Mouse (Mus musculus): ENCODE measurements at regions not wholly inside any gene's neighbourhood (a gene's known extent, or its start where the extent isn't known, plus 50 kb on each side); places are given as distances from the start of the nearest gene placed in this dataset.

GRCm38 (mm10) chr1:89207306-89207705 is 137.1 kb downstream of the Sh3bp4 start:
- no peak for DNase-seq

GRCm38 (mm10) chr1:89211116-89211515 is 140.9 kb downstream of the Sh3bp4 start:
- no peak for DNase-seq

- DNase-seq: no peak
Measured at GRCm38 (mm10) chr1:89228426-89228825, 158.2 kb downstream of the Sh3bp4 start.

GRCm38 (mm10) chr1:89231756-89232155 is 161.5 kb downstream of the Sh3bp4 start:
- no peak for DNase-seq

GRCm38 (mm10) chr1:89232391-89232790 is 162.2 kb downstream of the Sh3bp4 start:
- DNase-seq: no peak

DNA sequence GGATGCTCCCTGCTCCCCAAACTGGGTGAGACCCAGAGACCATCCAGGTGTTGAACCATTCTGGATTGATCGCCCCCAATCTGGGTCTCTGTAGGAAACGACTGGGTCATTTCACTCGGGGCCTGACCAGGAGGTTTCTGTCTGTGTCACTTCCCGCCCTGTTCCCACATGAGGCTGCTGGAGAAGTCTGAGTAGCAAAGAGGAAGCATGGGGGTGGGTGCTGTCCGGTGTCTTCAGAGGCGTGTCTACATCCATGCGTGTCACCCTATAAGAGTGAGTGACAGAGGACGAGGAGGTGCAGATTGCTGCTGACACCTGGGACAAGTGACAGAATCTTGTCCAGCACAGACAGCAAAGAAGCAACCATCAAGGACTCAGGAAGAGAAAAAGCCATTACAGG is 164.7 kb downstream of the Sh3bp4 start:
- DNase-seq: no peak

DNA sequence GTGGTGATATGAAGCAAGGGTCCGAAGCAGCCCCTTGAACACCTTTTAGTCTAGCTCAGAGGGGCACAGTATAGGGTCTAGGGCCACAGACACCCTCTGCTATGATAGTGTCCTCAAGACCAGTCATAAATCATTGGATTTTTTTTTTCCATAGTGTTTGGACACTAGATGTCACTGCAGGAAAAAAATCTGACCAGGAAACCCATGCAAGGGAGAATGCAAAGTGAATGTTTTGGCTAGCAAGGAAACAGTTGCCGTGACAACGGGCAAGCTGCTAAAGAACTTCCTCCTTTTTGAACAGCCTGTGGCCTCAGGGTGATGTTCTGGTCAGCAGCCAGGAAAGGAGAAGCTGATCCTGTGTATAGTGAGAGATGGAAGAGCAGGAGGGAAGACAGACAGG is 165.1 kb downstream of the Sh3bp4 start:
- DNase-seq: peak; percentile 51

DNA sequence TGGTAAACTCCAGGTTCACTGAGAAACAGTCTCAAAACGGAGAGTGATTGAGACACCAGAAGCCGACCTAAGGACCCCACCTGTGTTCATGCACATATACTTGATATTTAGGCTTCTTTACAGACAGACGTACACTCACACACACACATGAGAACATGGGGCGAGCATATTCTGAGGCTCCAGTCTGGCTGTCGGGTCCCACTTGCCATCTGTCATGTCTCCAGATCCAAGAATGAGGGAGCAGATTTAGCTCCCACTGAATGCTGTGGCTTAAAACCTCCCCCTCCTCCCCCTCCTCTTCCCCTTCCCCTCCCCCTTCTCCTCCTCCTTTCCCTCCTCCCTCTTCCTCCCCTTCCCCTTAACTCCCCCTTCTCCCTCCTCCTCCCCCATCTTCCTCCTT is 167.5 kb downstream of the Sh3bp4 start:
- no peak for DNase-seq

DNA sequence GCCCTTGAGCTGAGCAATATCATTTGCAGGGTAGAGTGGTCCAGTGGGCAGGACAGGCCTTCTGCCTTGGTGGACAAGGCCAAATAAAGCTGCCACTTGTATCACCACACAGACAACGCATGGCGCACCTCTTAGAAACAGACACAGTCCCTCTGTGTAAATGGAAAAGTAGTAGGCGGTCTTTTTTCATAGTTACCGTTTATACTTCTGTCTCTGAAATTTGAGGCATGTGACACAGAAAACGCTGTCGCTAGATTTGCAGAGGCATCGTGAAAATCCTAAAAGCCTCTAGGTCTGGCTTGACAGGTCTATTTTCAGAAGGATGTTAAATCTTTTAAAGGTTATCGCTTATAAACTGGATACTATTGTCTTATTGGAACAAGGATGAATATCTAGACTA is 174.4 kb downstream of the Sh3bp4 start:
- DNase-seq: no peak

DNA sequence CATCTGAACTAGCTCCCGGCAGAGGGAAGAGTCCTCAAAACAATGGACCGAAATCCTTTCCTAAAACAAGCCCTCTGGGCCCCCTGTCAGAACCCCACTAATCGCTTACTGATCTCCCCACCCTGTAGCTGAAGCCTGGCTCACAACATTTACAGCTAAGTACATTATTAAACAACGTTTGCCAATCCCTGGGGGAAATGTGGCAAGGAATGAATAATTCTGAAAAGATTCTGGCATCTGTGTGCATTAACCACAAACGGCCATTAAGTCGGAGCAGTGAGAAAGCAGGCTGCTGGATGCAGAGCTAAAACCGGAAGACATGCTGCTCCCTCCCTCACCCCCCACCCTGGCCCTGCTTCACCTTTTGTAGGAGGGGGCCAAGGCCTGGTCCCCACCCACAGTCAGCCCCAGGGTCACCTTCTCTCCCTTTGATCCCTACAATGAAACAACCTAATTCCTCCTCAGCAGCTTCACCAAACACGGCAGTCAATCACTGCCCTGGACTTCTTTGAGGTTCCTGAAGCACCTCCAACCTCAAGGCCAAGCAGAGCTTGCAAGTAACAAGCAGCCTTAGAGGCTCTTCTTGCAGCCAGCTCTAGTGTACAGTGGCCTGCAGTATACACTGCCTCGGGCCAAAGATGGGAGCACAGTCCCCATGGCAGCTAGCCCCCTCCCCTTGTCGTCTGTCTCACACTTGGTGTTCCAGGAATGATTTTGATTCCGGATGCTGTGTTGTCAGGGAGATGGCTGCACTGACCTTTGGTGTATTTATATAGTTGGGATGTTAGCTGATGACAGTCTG is 175.2 kb downstream of the Sh3bp4 start:
- DNase-seq: no peak

GRCm38 (mm10) chr1:89251753-89252152 is 181.5 kb downstream of the Sh3bp4 start:
- no peak for DNase-seq

- DNase-seq: no peak
Measured at GRCm38 (mm10) chr1:89252528-89252927, 182.3 kb downstream of the Sh3bp4 start.

DNA sequence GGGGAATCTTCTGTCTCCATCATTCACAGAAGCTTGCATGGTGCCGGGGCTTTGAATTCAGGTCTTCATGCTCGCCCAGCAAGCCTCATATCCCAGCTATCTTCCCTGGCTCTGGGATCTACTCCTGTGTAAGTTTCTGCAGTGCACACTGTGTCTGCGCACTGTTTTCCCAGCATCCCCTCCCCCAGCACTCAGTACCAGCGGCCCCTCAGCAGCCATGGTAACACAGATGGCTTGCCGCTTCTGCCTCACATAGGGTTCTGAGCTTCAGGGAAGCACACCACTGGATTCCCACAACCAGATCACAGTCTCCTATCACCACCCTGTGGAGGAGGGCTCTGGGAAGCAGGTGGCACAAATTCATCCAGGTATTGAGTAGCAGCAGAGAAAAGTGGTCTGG is 187.7 kb downstream of the Sh3bp4 start:
- DNase-seq: no peak

- no peak for DNase-seq
Measured at GRCm38 (mm10) chr1:89265771-89266170, 188.8 kb upstream of the Agap1 start.

GRCm38 (mm10) chr1:89268806-89269205 is 185.8 kb upstream of the Agap1 start:
- DNase-seq: no peak

- no peak for DNase-seq
Measured at GRCm38 (mm10) chr1:89271743-89272142, 182.9 kb upstream of the Agap1 start.

DNA sequence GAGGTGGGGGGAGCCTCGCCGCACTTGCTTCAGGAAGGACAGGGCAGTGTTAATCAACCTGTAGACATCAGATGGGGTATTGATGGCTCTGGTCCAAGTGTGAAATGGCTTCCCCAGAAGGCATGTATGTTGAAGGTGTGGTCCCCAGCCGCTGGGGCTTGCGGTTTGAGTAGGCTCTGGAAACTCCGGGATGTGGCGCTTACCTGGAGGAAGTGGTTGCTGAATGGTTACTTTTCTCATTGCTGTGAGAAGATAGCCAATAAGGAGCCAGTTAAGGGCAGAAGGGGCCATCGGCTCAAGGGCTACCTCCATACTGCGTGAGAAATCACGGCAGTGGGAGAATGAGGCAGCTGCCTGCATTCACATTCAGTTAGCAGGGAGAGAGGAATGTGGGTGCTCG is 181.6 kb upstream of the Agap1 start:
- no peak for DNase-seq

DNA sequence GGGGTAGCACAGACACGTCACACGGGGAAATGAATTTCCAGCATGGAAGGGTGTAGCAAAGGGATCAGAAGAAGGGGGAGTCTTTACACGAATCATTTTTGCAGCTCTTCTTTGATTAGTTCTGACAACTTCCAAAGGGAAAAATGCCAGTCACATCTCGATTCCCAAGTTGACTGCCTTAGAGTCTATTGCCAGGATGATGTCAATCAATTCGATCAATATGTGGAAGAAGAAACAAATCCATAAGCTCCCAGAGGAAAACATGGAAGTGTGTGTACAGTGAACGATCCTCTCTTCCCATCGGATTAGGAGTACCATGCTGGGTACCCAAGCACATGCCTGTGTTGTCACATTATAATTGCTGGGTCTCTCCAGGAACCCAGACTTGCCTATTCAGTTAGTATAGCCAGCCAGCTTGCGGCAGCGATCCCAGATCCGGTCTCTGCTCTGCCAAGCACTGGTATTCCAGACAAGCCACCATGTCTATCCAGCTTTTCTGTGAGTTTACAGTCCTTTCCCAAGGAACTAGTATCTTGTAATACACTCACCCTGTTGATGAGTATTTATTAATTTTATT is 180.7 kb upstream of the Agap1 start:
- DNase-seq: no peak

DNA sequence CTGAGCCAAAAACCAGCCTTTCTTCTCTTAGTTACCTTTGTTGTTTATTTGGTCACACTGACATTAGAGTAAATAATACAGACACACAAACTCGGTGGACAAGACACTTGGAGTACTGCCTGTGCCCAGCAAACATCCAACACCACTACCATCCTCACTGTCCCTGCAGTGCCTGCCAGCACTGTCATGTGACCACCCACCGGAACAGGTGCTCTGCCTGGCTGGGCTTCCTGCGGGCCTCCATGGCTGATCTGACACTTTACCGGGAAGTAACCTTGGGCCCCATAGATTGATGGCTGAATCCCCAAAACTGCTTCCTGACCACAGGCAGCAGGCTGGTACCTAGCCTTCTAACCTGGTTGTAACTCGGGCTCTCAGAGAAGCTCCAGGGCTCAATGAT is 175.2 kb upstream of the Agap1 start:
- no peak for DNase-seq

GRCm38 (mm10) chr1:89281107-89281655 is 173.4 kb upstream of the Agap1 start:
- DNase-seq: peak; percentile 9

DNA sequence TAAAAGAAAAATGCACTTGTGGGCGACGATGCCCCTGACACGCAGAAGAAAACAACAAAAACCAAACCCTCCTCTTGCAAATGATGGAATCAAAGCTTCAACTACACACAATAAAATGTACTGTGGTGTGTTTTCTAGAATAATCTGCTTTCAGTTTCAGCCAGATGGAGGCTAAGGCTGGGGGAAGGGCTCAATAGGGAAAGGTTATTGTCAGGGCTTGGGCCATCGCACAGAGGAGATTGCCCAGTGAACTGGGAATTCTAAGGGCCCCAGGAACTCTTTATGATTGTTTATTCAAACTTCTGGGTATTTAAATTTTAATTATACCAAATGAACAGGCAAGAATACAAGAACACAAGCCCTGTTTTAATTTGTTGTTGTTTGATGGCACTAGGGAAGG is 169.6 kb upstream of the Agap1 start:
- no peak for DNase-seq

GRCm38 (mm10) chr1:89287136-89287795 is 167.3 kb upstream of the Agap1 start:
- DNase-seq: peak; percentile 39

DNA sequence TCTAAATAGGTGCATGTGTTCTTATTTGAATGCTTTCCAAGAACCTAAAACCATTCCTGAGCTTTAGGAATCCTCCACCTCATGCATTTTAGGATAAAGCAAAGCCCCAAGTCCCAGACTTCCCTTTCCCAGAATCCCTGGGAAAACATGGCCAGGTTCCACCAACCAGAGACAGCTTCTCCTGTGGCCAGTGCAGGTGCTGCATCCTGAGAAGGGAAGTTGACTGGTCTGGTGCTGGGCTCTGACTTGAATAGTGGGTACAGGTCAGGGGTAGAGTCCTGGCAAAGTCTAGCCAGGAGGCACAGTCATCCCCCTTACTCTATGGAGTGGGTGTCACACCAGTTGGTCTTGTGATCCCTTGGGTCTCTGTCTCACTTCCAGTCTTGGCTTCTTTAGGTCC is 166.6 kb upstream of the Agap1 start:
- no peak for DNase-seq

- DNase-seq: no peak
Measured at GRCm38 (mm10) chr1:89288921-89289320, 165.7 kb upstream of the Agap1 start.

All from kidney, adult 18-20 months (tissue).